Mouse (Mus musculus) olfactory bulb, adult 2 months (tissue): ENCODE data around the gene Galnt6. TPM values are rescaled to one million over a fixed set of nuclear protein-coding genes. Genes with fewer than 3 reads are reported as not detected.
A peak's percentile ranks its signal among the peaks of the same experiment; 100 is the strongest.

Experiments used
- H3K27ac ChIP-seq: fragments of 200-500 bp; 2 replicates; pipeline ENCODE4 v1.5.1; 2012; ENCODE audit warnings: low read depth, low read length; ENCODE audit not compliant: insufficient read depth
- H3K4me1 ChIP-seq: fragments of 200-500 bp; 2 replicates; pipeline ENCODE4 v1.6.1; 2012; ENCODE audit warnings: low read length; ENCODE audit not compliant: control insufficient read depth, insufficient read depth
- H3K4me3 ChIP-seq: fragments of 200-500 bp; 2 replicates; pipeline ENCODE4 v1.5.1; 2012; ENCODE audit warnings: mild to moderate bottlenecking, low read depth, low read length, moderate library complexity; ENCODE audit not compliant: insufficient read depth
- CTCF ChIP-seq: fragments of 200-500 bp; IDR thresholded peaks from 2 replicates; pipeline ENCODE4 v1.5.1; 2012; ENCODE audit warnings: low read depth, mild to moderate bottlenecking, low read length, moderate library complexity; ENCODE audit not compliant: insufficient read depth
- POLR2A ChIP-seq: fragments of 200-500 bp; IDR thresholded peaks from 2 replicates; pipeline ENCODE4 v1.6.1; 2012; ENCODE audit warnings: mild to moderate bottlenecking, low read depth, low read length, moderate library complexity; ENCODE audit not compliant: insufficient read depth
- WGBS: fragments of 180-500 bp; shearing (Covaris S2); methylation state at CpG from one replicate; pipeline ENCODE4 v1.1.7; 2018; 5-methylcytosine and 5-hydroxymethylcytosine counted together
- polyA plus RNA-seq: library from polyadenylated mRNA; stranded (reverse); fragments of >200 nt; gene quantifications from 2 replicates; pipeline ENCODE4 v1.2.4, GENCODE M21; 2012; ENCODE audit warnings: low replicate concordance; ENCODE audit not compliant: missing spikeins, insufficient read depth, insufficient read length

Galnt6 gene
- polyA plus RNA-seq, 1 experiment = not detected

DNA sequence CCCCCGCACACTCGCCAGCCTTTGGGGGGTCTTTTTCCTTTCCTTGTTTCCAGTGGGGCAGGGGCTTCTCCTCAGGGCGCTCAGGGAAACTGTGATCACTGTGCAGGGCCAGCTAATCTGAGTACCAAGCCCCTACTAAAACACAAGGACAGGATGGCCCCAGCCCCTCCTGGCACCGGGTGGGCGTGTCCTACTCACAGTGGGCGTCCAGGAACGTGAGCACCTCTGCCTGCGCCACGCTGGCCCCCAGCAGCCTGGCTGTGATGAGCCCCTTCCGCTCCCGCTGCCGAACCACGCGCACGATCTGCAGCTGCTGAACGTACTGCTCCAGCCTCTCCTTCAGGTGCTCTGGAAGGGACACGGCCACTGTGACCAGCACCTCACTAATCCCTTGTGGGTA lies 25.3 kb downstream of the Galnt6 start:
- Histone ChIP-seq H3K27ac (no peak overlapping the region), H3K4me3 (no peak overlapping the region), H3K4me1 (peaks cover 5% of the 10 kb centered on the region; the same call in 1 of the 2 replicates)
- TF ChIP-seq CTCF = no peak
- TF ChIP-seq POLR2A = no peak
- WGBS = 15% methylated on average over 17 of the region's 17 CpGs

DNA sequence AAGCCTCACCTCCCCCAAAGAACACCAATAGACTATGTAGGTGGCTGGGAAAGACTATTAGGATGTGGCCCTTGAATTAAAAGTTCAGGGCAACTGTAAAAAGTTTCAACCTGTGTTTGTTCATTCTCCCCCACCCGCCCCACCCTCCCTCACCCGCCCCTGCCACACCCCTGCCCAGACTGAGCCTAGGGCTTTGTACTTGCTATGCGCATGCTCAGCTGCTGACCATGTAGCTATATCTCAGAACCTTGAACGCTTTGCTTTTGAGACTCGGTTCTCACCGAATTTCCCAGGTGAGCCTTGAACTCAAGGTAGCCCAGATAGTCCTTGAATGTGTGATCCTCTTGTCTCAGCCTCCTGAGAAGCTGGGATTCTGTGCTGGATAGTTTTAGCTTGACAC lies 27.3 kb downstream of the Galnt6 start:
- WGBS = 85% methylated on average over 6 of the region's 6 CpGs
- peaks cover 5% of the 10 kb centered on the region; the same call in 1 of the 2 replicates for H3K4me1 ChIP-seq
- TF ChIP-seq CTCF (no peak), POLR2A (no peak)
- no peak overlapping the region for H3K27ac ChIP-seq
- H3K4me3 ChIP-seq = no peak overlapping the region

DNA sequence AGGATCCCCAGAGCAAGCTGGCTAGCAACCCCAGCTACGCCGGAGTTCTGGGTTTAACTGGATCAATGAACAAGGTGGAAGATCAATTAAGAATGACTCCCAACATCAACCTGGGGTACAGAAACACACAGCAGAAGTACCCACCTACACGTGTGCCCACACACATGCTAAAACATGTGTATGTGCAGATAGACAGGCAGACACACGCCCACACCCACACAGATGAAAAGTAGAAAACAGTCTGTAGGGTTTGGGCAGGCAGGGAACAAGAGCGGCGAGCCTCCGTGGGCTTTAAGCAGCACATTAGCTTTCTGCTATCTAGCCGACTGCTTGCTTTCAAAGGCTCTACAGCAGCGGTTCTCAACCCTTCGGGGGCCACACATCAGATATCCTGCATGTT lies 28.1 kb downstream of the Galnt6 start:
- Histone ChIP-seq H3K27ac (no peak overlapping the region), H3K4me1 (peaks cover 5% of the 10 kb centered on the region; the same call in 1 of the 2 replicates), H3K4me3 (no peak overlapping the region)
- TF ChIP-seq POLR2A (no peak), CTCF (no peak)
- 63% methylated on average over 10 of the region's 10 CpGs for WGBS

DNA sequence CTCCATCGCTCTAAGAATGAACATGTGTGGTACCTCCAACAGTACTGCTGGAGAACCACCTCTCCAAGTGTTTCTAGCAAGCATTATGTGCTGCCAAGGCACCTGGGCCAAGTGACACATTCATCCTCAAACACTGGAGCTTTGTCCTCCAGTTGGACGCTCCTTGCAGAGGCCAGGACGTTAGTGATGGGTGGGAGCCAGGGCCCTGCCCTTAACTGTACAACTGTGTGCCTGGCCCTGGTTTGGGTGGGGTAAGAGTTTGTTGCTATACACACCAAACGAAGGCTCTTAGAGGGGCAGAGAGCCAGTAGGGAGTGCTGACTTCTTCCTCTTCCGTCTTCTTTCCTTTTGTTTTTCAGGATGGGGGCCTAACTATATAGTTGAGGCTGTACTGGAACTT lies 28.8 kb downstream of the Galnt6 start:
- H3K4me1 ChIP-seq = peaks cover 5% of the 10 kb centered on the region; the same call in 1 of the 2 replicates
- 65% methylated on average over 5 of the region's 5 CpGs for WGBS
- H3K4me3 ChIP-seq = no peak overlapping the region
- TF ChIP-seq POLR2A (no peak), CTCF (no peak)
- H3K27ac ChIP-seq = no peak overlapping the region

DNA sequence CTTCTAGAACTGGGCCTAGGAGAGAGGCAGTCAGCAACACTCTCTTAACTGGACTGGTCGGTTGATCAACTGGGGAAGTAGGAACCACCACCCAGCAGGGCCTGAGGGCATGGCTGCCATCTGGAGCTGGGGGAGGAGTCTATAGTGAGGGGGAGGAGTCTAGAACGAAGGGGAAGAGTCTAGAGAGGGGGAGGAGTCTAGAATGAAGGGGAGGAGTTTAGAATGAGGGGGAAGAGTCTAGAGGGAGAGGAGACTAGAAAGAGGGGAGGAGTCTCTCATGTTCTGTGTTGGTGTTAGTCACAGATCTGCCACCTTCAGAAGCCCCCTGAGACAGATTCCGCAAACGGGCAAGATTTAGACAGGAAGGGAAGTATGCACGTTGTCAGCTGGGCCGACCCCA lies 29.8 kb downstream of the Galnt6 start:
- TF ChIP-seq CTCF = no peak
- no peak for TF ChIP-seq POLR2A
- WGBS = 75% methylated on average over 6 of the region's 6 CpGs

DNA sequence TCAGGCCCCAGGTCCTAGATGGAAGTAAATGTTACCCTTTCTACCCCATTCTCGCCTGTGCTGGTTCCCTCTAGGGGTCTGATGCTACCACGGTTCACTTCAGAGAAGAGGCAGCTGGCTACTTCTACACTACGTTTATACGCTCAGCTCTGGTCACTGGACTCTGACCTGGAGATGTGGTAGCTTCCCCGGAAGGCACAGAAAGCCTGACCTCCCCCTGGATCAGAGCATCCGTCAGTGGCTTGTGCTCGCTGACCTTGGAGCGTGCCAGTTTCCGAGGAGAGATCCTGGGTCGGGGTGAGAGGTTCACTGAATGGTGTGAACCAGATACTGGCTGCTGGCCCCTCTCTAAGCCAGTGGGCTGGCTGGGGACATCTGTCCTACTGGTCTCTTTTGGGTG lies 31.1 kb downstream of the Galnt6 start:
- no peak overlapping the region for H3K27ac ChIP-seq
- no peak for TF ChIP-seq POLR2A
- no peak for TF ChIP-seq CTCF
- peaks cover 4% of the 10 kb centered on the region; the same call in 1 of the 2 replicates for H3K4me1 ChIP-seq
- H3K4me3 ChIP-seq = no peak overlapping the region
- 87% methylated on average over 10 of the region's 10 CpGs for WGBS

More for the DNA sequence above, 29.8 kb downstream of the Galnt6 start:
- H3K4me1 ChIP-seq = peaks cover 8% of the 10 kb centered on the region; the same call in 1 of the 2 replicates
- H3K27ac ChIP-seq = no peak overlapping the region
- H3K4me3 ChIP-seq = no peak overlapping the region

DNA sequence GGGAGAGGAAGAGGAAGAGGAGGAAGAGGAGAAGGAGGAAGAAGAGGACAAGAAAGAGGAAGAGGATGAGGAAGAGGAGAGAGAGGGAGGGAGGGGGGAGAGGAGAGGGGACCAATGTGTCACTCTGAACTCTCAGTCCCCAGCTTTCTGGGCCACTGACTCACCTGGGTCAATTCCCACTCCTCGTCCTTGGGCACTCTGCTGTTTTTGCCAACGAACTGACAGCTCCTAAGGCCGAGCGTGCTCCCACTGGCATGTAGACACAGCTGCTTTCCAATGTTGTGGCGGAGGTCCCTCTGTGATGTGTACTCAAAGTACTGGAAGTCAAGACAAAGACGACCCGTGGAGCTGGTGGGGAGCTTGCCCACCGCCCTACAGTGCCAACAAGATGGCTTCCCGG lies 34.8 kb downstream of the Galnt6 start:
- no peak overlapping the region for H3K4me3 ChIP-seq
- WGBS = 66% methylated on average over 9 of the region's 9 CpGs
- TF ChIP-seq POLR2A = no peak
- TF ChIP-seq CTCF = peak; percentile 8; the same call in 1 of the 2 replicates
- H3K4me1 ChIP-seq = peaks cover 4% of the 10 kb centered on the region; the same call in 1 of the 2 replicates
- no peak overlapping the region for H3K27ac ChIP-seq

DNA sequence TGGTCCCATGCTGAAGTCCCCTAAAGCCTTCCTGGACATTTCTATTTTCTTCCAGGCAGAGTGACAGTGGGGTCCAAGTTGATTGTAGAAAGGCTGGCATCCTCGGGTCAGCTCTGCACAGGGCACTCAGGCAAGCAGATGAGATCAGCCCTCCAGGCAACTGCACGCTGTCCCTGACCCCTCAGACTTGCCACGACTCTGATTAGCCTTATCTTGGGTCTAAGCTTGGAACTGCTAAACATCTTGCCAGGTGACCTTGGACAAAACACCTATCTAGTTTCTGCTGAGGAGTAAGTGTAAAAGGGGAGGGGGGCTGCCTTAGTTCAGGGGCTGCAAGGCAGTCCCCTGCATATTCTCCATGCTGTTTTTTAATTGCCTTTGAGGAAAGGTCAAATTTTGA lies 37.2 kb downstream of the Galnt6 start:
- Histone ChIP-seq H3K27ac (no peak overlapping the region), H3K4me1 (peaks cover 16% of the 10 kb centered on the region), H3K4me3 (no peak overlapping the region)
- no peak for TF ChIP-seq POLR2A
- no peak for TF ChIP-seq CTCF
- 82% methylated on average over 3 of the region's 3 CpGs for WGBS

DNA sequence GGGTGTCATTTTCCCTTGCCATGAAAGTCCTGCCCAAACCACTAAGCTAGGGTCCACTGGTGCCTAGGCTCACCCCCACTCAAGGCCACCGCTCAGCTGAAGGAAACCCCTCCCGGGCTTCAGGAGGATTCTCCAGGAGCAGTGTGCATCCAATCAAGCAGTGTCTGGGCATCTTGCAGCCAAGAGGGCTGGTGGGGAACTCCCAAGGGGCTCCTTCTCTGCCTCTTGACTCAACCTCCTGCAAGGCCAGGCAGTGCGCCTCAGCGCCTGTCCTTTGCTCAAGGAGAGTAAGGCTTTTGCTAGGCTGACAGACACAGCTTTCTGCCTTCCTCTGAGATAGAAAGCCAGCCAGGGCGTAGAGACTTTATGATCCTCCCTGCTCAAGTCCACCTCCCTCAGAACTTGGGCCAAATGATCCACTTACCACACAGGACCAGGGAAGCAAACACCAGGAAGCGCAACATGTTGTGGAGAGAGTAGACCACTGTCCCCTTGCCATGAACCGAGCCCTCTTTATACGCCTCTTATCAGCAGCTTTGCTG lies 41.7 kb downstream of the Galnt6 start, which contains the start of gene Cela1:
Gene Cela1, minus strand, starts transcription at position 492 of the 542 bp plus-strand sequence.
- TF ChIP-seq POLR2A (no peak), CTCF (no peak)
- Histone ChIP-seq H3K4me3 (no peak within 1 kb of the TSS), H3K27ac (no peak within 1 kb of the TSS), H3K4me1 (peaks cover 13% of the 10 kb centered on the region)
- WGBS = 84% methylated on average over 8 of the region's 8 CpGs
